Mouse (Mus musculus) CH12.LX (cell line): ENCODE results near the gene Spata2.
A peak's percentile ranks its signal among the peaks of the same experiment; 100 is the strongest.

Experiments used
- KAT2A ChIP-seq: IDR thresholded peaks from 2 replicates; pipeline ENCODE4 v1.6.1; 2012; ENCODE audit warnings: low read length, improper control_type of control experiment, inconsistent platforms; ENCODE audit not compliant: insufficient replicate concordance
- MAFK ChIP-seq: IDR thresholded peaks from 2 replicates; pipeline ENCODE4 v1.6.1; 2011; ENCODE audit warnings: low read length, improper control_type of control experiment; ENCODE audit not compliant: insufficient replicate concordance
- MAZ ChIP-seq: IDR thresholded peaks from 2 replicates; pipeline ENCODE4 v1.6.1; 2012; ENCODE audit warnings: low read depth, mild to moderate bottlenecking, inconsistent platforms, low read length, improper control_type of control experiment, moderate library complexity
- MYC ChIP-seq: IDR thresholded peaks from 2 replicates; pipeline ENCODE4 v1.6.1; 2011; ENCODE audit warnings: low read depth, mild to moderate bottlenecking, improper control_type of control experiment, low read length
- POLR2AphosphoS2 ChIP-seq: IDR thresholded peaks from 2 replicates; pipeline ENCODE4 v1.6.1; 2011; ENCODE audit warnings: low read depth, low read length, improper control_type of control experiment
- RAD21 ChIP-seq: IDR thresholded peaks from 2 replicates; pipeline ENCODE4 v1.6.1; 2011; ENCODE audit warnings: low read depth, mild to moderate bottlenecking, low read length, improper control_type of control experiment, moderate library complexity
- SMC3 ChIP-seq: IDR thresholded peaks from 2 replicates; pipeline ENCODE4 v1.6.1; 2011; ENCODE audit warnings: low read depth, low read length, improper control_type of control experiment

- TF ChIP-seq SMC3 = peak; percentile 95
- no peak for TF ChIP-seq MAZ
- no peak for TF ChIP-seq KAT2A
- no peak for TF ChIP-seq MAFK
- TF ChIP-seq MYC = no peak
- TF ChIP-seq RAD21 = peak; percentile 86
- no peak for TF ChIP-seq POLR2AphosphoS2
Measured at GRCm38 (mm10) chr2:167532131-167532530, 39.4 kb upstream of the Spata2 start.
